Mouse (Mus musculus): ENCODE data around the gene Wdfy1.

GRCm38 (mm10) chr1:79669419-79669974 is 106.4 kb downstream of the Wdfy1 start:
- no peak for TF ChIP-seq CTCF (IDR thresholded peaks at IDR 0.05; ENCODE audit: control insufficient read depth, insufficient read depth, low read length)
- TF ChIP-seq POLR2A (IDR thresholded peaks at IDR 0.05; ENCODE audit: borderline replicate concordance, control insufficient read depth, low read depth, low read length): no peak

Measured in bone marrow, adult 2 months (tissue).